Mouse (Mus musculus) liver, postnatal 0 days (tissue): ENCODE measurements around the gene Plcd4. TPM values are rescaled to one million over a fixed set of nuclear protein-coding genes. Genes with fewer than 3 reads are reported as not detected.

Experiments used
- ATAC-seq: fragments of 200-750 bp; cut with Nextera tagmentation; 2 replicates; pipeline ENCODE4 v1.8.0; 2017; ENCODE audit warnings: mild to moderate bottlenecking, moderate library complexity
- DNase-seq: peaks from one replicate; pipeline ENCODE4 v3.0.0-alpha.2; 2016
- H3K27ac ChIP-seq: fragments of 300-500 bp; sonication (generic); 2 replicates; pipeline ENCODE4 v1.5.1; 2014; ENCODE audit warnings: antibody characterized with exemption, moderate library complexity, mild to moderate bottlenecking, low read depth
- H3K27me3 ChIP-seq: fragments of 300-500 bp; sonication (generic); 2 replicates; pipeline ENCODE4 v1.6.1; 2014; ENCODE audit warnings: low read length, control low read depth, mixed read lengths; ENCODE audit not compliant: insufficient read depth
- H3K36me3 ChIP-seq: fragments of 300-500 bp; sonication (generic); replicated peaks from 2 replicates; pipeline ENCODE4 v1.6.1; 2014; ENCODE audit warnings: mild to moderate bottlenecking, control low read depth, low read length, moderate library complexity, mixed read lengths; ENCODE audit not compliant: insufficient read depth
- H3K4me1 ChIP-seq: fragments of 300-500 bp; sonication (generic); 2 replicates; pipeline ENCODE4 v1.6.1; 2014; ENCODE audit warnings: antibody characterized with exemption, mild to moderate bottlenecking, control low read depth; ENCODE audit not compliant: insufficient read depth
- H3K4me2 ChIP-seq: fragments of 300-500 bp; sonication (generic); 2 replicates; pipeline ENCODE4 v1.6.1; 2014; ENCODE audit warnings: low read depth, mild to moderate bottlenecking, low read length, moderate library complexity, mixed read lengths
- H3K4me3 ChIP-seq: fragments of 300-500 bp; sonication (generic); 2 replicates; pipeline ENCODE4 v1.5.1; 2014; ENCODE audit warnings: low read depth, low read length
- H3K9ac ChIP-seq: fragments of 300-500 bp; sonication (generic); replicated peaks from 2 replicates; pipeline ENCODE4 v1.6.1; 2014; ENCODE audit warnings: mild to moderate bottlenecking, moderate library complexity
- H3K9me3 ChIP-seq: fragments of 300-500 bp; sonication (generic); 2 replicates; pipeline ENCODE4 v1.6.1; 2016; ENCODE audit warnings: mild to moderate bottlenecking, control low read depth, low read length, mixed read lengths
- CTCF ChIP-seq: sonication (generic); IDR thresholded peaks from 2 replicates; pipeline ENCODE4 v1.5.1; 2016; ENCODE audit warnings: antibody characterized with exemption, low read depth
- EP300 ChIP-seq: IDR thresholded peaks from 2 replicates; pipeline ENCODE4 v1.6.1; 2016; ENCODE audit warnings: antibody characterized with exemption, low read depth, mild to moderate bottlenecking
- WGBS: fragments of 180-500 bp; shearing (Covaris S2); extraction: QIAGEN DNeasy Blood & Tissue Kit; methylation state at CpG from one replicate; pipeline ENCODE4 v1.1.7; 2014; ENCODE audit not compliant: insufficient replicate concordance; 5-methylcytosine and 5-hydroxymethylcytosine counted together
- polyA plus RNA-seq: library from polyadenylated mRNA; unstranded; fragments of >200 nt; fragmentation: Nextera tagmentation; extraction: Ambion mirVana; gene quantifications from 2 replicates; pipeline ENCODE4 v1.2.1, GENCODE M21; 2015

Plcd4 gene
- 0.20 and 0.28 TPM in 2 replicates for polyA plus RNA-seq

DNA sequence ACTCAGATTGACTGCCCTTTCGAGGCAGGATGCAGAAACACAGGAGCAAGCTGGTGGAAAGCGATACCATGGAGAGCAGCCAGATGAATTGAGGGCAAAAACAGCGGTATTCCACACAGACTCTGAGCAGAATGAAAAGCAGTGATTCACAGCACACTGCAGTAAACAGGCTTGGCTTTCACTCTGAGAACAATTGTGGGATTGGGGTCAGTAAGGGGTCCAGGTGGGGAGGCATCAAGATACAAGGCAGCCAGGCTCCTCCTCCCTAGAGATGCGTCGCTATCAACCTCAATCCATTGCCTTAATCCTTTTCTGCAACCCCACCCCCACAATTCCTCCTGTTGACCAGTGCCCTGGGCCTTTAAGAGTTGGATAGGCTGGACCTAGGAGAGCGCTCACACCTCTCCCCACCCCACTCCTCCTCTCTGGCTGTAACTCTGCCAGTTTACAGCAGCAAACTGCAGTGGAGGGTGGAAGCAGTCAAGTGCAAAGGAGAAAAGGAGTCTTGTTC, at the start of gene Plcd4:
Plcd4 (plus strand) TSS at position 438 of the 511 bp plus-strand sequence.
- TF ChIP-seq EP300 (no peak), CTCF (no peak)
- DNase-seq (no peak), ATAC-seq (no peak)
- 22% methylated on average over 6 of the region's 6 CpGs for WGBS
- Histone ChIP-seq H3K9me3 (no peaks in the 10 kb centered on the region), H3K9ac (no peak within 1 kb of the TSS), H3K27me3 (peaks cover 3% of the 10 kb centered on the region; the same call in 1 of the 2 replicates), H3K27ac (no peak within 1 kb of the TSS), H3K4me2 (no peak within 1 kb of the TSS), H3K4me1 (no peaks in the 10 kb centered on the region), H3K36me3 (no peaks in the 10 kb centered on the region), H3K4me3 (no peak within 1 kb of the TSS)

DNA sequence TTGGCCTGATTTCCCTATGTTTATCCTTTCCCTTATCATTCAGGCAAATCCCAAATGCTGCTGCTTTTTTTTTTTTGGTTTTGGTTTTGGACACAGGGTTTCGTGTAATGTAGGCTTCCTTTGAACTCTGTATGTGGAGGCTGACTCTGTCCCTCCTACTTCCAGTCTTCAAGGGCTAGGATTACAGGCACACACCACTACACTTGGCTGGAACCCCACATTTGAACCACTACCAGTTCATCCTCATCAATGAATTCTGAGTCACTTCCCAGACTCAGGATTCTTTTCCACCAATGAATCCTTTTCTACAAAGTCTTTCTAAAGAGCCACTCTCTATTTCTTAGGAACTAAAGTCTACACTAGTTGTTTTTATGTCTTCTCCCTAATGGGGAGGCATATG, 41.6 kb upstream of the Plcd4 start:
- TF ChIP-seq EP300: no peak
- Histone ChIP-seq H3K9ac (no peak overlapping the region), H3K27me3 (no peaks in the 10 kb centered on the region), H3K9me3 (no peaks in the 10 kb centered on the region), H3K4me1 (peaks cover 10% of the 10 kb centered on the region; the same call in 1 of the 2 replicates), H3K36me3 (peaks cover 4% of the 10 kb centered on the region; the same call in 1 of the 2 replicates), H3K4me3 (no peak overlapping the region), H3K27ac (no peak overlapping the region), H3K4me2 (no peak overlapping the region)
- 44% methylated on average over 1 of the region's 1 CpGs for WGBS
- ATAC-seq (no peak), DNase-seq (no peak)

DNA sequence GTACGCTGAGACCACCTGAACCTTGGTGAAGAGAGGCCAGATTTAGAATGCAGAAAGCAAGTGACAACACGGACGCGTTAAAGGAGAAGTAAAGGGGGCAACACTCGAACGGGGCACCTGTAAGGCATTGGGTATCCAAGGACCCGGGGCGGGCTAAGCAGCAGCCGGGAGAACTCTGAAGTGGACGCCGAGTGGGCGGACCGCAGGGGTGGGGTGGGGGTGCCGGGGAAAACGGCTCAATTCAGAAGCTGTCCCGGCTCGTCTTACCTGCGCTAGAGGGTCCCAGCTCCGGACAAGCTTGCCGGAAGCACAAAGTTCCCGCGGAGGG, 37.3 kb upstream of the Plcd4 start:
- Histone ChIP-seq H3K27ac (peak overlapping the region; percentile 73), H3K4me3 (peak overlapping the region; percentile 94), H3K9me3 (no peaks in the 10 kb centered on the region), H3K36me3 (peaks cover 6% of the 10 kb centered on the region; the same call in 1 of the 2 replicates), H3K9ac (peak overlapping the region; percentile 65), H3K4me1 (peaks cover 22% of the 10 kb centered on the region), H3K4me2 (peak overlapping the region; percentile 90), H3K27me3 (no peaks in the 10 kb centered on the region)
- DNase-seq (no peak), ATAC-seq (peak; percentile 35)
- under 1% methylated on average over 22 of the region's 22 CpGs for whole genome bisulfite sequencing
- no peak for TF ChIP-seq EP300
- TF ChIP-seq CTCF: no peak

DNA sequence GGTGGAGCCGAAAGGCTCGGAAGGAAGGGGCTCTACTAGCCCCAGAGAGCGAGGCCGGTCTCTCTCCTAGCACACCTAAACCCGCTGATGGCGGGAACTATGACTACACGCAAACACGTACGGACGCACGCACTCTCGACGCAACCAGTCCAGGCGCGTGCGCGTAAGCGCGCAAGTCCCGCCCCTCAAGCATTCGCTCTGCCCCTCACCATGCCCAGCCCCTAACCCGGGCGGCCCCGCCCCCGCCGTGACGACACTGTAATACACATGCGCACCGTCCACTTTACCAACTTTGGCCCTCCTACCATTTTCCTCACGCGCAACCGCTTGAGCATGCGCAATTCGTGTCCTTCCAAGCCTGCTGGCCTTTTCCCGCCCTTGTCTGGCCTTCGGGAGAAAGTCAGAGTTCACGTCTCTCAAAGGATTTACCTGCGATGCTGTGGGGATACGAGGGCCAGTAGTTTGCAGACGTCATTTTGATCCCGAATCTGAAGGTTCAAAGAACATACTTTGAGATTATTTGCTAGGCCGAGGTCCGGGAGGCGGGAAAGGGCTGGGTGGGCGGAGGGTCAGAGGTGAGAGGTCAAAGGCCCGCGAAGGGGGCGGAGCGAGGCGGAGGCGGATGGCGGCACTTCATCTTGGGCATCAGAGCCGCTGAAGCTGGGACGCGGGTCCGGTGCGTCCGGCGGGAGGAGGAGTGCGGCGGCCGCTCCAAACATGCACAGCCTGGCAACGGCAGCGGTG, 36.8 kb upstream of the Plcd4 start, which contains the start of gene Cnot9:
Cnot9 (plus strand) TSS at position 338 of the 744 bp plus-strand sequence.
- ATAC-seq (peak; percentile 98), DNase-seq (peak; percentile 100)
- H3K27ac ChIP-seq: peak within 1 kb of the TSS; percentile 93
- H3K9me3 ChIP-seq: no peaks in the 10 kb centered on the region
- TF ChIP-seq CTCF: no peak
- peak; percentile 78; the same call in 1 of the 2 replicates for TF ChIP-seq EP300
- H3K27me3 ChIP-seq: no peaks in the 10 kb centered on the region
- H3K4me1 ChIP-seq: peaks cover 22% of the 10 kb centered on the region
- H3K36me3 ChIP-seq: peaks cover 6% of the 10 kb centered on the region; the same call in 1 of the 2 replicates
- peak within 1 kb of the TSS; percentile 94 for H3K4me3 ChIP-seq
- H3K4me2 ChIP-seq: peak within 1 kb of the TSS; percentile 90
- H3K9ac ChIP-seq: peak within 1 kb of the TSS; percentile 97
- WGBS: under 1% methylated on average over 64 of the region's 64 CpGs

DNA sequence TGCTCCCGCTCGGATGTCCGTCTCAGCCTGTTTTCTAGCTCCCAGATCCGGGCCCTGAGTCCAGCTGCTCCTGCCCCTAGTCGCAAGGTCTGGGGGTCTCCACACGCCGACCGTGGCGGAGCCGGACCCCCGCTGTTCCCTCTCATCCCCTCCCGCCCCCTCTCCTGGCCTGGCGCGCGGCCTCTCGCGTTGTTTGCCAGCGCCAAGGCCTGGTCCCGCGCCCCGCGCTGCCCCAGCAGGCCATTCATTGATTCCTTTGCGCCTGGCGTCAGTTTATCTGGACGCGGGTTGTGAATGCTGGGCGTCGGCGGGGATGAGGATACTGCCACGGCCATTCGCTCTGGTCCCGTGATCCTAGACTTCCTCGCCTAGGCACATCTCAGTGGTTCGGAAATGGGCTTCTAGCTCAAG, 36.2 kb upstream of the Plcd4 start:
- Histone ChIP-seq H3K27me3 (no peaks in the 10 kb centered on the region), H3K4me3 (peak overlapping the region; percentile 94), H3K4me1 (peaks cover 22% of the 10 kb centered on the region), H3K36me3 (peaks cover 6% of the 10 kb centered on the region; the same call in 1 of the 2 replicates), H3K27ac (peak overlapping the region; percentile 93), H3K9ac (peak overlapping the region; percentile 97), H3K4me2 (peak overlapping the region; percentile 90), H3K9me3 (no peaks in the 10 kb centered on the region)
- peak; percentile 77 for DNase-seq
- WGBS: under 1% methylated on average over 34 of the region's 34 CpGs
- no peak for TF ChIP-seq EP300
- no peak for TF ChIP-seq CTCF
- ATAC-seq: peak; percentile 41

DNA sequence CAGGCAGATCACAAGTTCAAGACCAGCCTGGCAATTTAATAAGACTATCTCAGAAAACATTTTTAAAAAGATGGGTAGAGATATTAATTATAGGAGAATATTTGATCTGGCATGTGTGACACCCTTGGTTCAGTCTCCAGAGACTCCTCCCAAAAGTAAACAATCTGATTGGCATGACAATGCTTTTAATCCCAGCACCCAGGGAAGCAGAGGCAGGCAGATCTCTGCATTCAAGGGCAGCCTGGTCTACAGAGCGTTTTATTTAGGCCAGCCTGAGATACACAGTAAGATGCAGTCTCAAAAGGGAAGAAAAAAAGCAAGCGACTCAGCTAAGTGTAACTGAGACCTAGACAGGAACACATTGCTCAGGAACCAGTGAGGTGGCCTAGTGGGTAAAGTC, 34.9 kb upstream of the Plcd4 start:
- Histone ChIP-seq H3K4me2 (peak overlapping the region; percentile 90), H3K9me3 (no peaks in the 10 kb centered on the region), H3K4me3 (peak overlapping the region; percentile 94; the same call in 1 of the 2 replicates), H3K4me1 (peaks cover 22% of the 10 kb centered on the region), H3K27ac (0 out of 2 replicates have a peak overlapping the region, but pooled peaks have one; percentile 93), H3K27me3 (no peaks in the 10 kb centered on the region), H3K36me3 (peaks cover 6% of the 10 kb centered on the region; the same call in 1 of the 2 replicates), H3K9ac (peak overlapping the region; percentile 97; the same call in 1 of the 2 replicates)
- no peak for TF ChIP-seq CTCF
- TF ChIP-seq EP300: no peak
- 80% methylated on average over 2 of the region's 2 CpGs for WGBS
- ATAC-seq (no peak), DNase-seq (no peak)
